Comparison of ENCODE assay signal across 8 mouse cellular contexts in the genomic region with DNA sequence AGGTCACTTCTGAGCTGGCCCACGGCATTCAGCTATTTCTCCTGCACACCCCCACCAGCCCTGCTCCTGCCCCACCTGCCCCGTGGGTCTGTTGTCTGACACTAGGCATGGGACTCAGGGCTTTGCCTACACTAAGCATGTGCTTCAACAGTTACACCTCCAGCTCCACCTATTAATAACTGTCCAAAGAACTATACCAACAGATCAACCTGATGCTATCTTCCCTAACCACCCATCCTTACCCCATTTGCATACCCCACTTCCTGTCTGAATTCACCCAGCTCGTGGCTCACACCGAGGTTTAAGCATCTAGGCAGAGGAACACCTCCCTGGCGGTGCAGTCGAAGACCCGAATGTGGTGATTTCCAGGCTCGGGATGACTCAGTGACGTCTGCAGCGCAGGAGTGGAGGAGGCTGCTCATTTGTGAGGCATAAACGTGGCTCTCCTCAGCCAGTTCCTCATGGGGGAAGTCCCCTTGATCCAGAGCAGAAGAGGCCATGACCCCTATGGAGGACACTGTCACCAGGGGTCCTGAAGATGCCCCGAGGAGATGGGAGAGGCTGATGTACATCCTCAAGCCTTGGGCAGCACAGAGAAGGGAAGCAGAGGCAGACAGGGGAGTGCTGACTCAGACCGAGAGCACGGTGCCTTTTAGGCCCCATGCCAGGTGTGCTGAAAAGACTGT. TPM values are rescaled to one million over a fixed set of nuclear protein-coding genes. Genes with fewer than 3 reads are reported as not detected.
DNase-seq lines count a peak whose midpoint lies in the region; ATAC-seq and TF ChIP-seq lines count a peak whose summit lies in the region.
"Had no signal": no experiment of that assay in that cellular context is flagged by ENCODE, and none has a peak within 500 bp of the region (broad histone marks: within the 10 kb centered on the region; RNA-seq: fewer than 3 reads in every experiment).

No protein-coding gene starts in this region.

- H3K9ac ChIP-seq in forebrain, embryonic 11.5 days (ENCODE audit: low read length): no peak overlapping the region

- no peak overlapping the region for H3K4me2 ChIP-seq in myocyte (ENCODE audit: low read depth)
- H3K4me2 ChIP-seq in forebrain, embryonic 11.5 days (ENCODE audit: low read depth, low read length, severe bottlenecking): no peak overlapping the region

- H3K27me3 ChIP-seq in myocyte (ENCODE audit: control insufficient read depth, insufficient read depth, insufficient read length): no peaks in the 10 kb centered on the region
- H3K27me3 ChIP-seq in forebrain, embryonic 11.5 days (ENCODE audit: control insufficient read depth, insufficient read depth, low read length): no peaks in the 10 kb centered on the region

- no peak overlapping the region for H3K4me3 ChIP-seq in bone marrow, adult 2 months (replicated peaks; ENCODE audit: control insufficient read depth, low read depth, low read length)
- no peak overlapping the region for H3K4me3 ChIP-seq in myocyte
- no peak overlapping the region for H3K4me3 ChIP-seq in forebrain, embryonic 11.5 days (ENCODE audit: low read depth, low read length)

- no peak for TF ChIP-seq POLR2A in bone marrow, adult 2 months (IDR thresholded peaks at IDR 0.05; ENCODE audit: borderline replicate concordance, control insufficient read depth, low read depth, low read length)
- TF ChIP-seq POLR2A in myocyte (IDR thresholded peaks at IDR 0.05; ENCODE audit: insufficient read length, low read depth): no peak

- peaks cover 7% of the 10 kb centered on the region; the same call in 1 of the 2 replicates for H3K4me1 ChIP-seq in bone marrow, adult 2 months (ENCODE audit: control insufficient read depth, insufficient read depth, low read length)
- no peaks in the 10 kb centered on the region for H3K4me1 ChIP-seq in forebrain, embryonic 11.5 days (replicated peaks; ENCODE audit: control insufficient read depth, insufficient read depth, low read length)

- no peaks in the 10 kb centered on the region for H3K36me3 ChIP-seq in myocyte (ENCODE audit: control insufficient read depth, insufficient read depth)
- H3K36me3 ChIP-seq in forebrain, embryonic 11.5 days (ENCODE audit: control insufficient read depth, insufficient read depth, low read length): no peaks in the 10 kb centered on the region; the same call in 1 of the 2 replicates

- no peak for TF ChIP-seq CTCF in bone marrow, adult 2 months (IDR thresholded peaks at IDR 0.05; ENCODE audit: control insufficient read depth, insufficient read depth, low read length)

- H3ac ChIP-seq in myocyte (ENCODE audit: control insufficient read depth, insufficient read length): no peak overlapping the region

- ATAC-seq in forebrain, embryonic 11.5 days (replicated peaks; ENCODE audit: low FRiP score): no peak

- no peaks in the 10 kb centered on the region for H3K9me3 ChIP-seq in forebrain, embryonic 11.5 days (ENCODE audit: control insufficient read depth, low read length)

- H3K27ac ChIP-seq in bone marrow, adult 2 months (ENCODE audit: control insufficient read depth, insufficient read depth, low read depth, low read length, poor library complexity): peak overlapping the region; percentile 35
- H3K27ac ChIP-seq in forebrain, embryonic 11.5 days (ENCODE audit: low read depth, low read length): no peak overlapping the region

- 1% methylated on average over 14 of the region's 14 CpGs for WGBS in bone marrow, adult 2 months
- WGBS in forebrain, embryonic 11.5 days: 64% methylated on average over 14 of the region's 14 CpGs

- no peaks in the 10 kb centered on the region for H3K79me2 ChIP-seq in myocyte (ENCODE audit: control insufficient read depth, insufficient read depth)

- DNase-seq in right cerebral cortex, adult 2 months (ENCODE audit: low spot score in 2 of 2): peak; percentile 33 to 55
- DNase-seq in right cerebral cortex, postnatal 14 days: no peak
- DNase-seq in forebrain, embryonic 11.5 days (ENCODE audit: low spot score): no peak
- no peak for DNase-seq in urinary bladder, postnatal 10 days (ENCODE audit: low spot score)
- DNase-seq in embryo, embryonic 11 days: no peak
- DNase-seq: gastrocnemius, postnatal 36 days had no signal

TF ChIP-seq in myocyte, 11 proteins besides CTCF, POLR2A, EP300 and RAD21:
- TF ChIP-seq USF1 (IDR thresholded peaks at IDR 0.05; ENCODE audit: low read depth): no peak
- no peak for TF ChIP-seq REST (IDR thresholded peaks at IDR 0.05; ENCODE audit: insufficient read depth, insufficient read length)
- peak; percentile 25 for TF ChIP-seq POLR2AphosphoS2 (IDR thresholded peaks at IDR 0.05; ENCODE audit: insufficient read length, low read depth)
- no peak for TF ChIP-seq MYOD1 (IDR thresholded peaks at IDR 0.05; ENCODE audit: control insufficient read depth in 1 of 3, insufficient read length in 2 of 3, low read depth in 2 of 3)
- no peak for TF ChIP-seq TCF3 (IDR thresholded peaks at IDR 0.05; ENCODE audit: insufficient read length, low read depth)
- no peak for TF ChIP-seq MAX (IDR thresholded peaks at IDR 0.05; ENCODE audit: low read depth)
- TF ChIP-seq CEBPB (IDR thresholded peaks at IDR 0.05; ENCODE audit: insufficient read depth, poor library complexity, severe bottlenecking): no peak

RNA-seq across cellular contexts. Expression of gene Slc25a19, which starts 13.0 kb away (rescaled TPM):
- 9.3 and 23.0 TPM in 2 replicates for polyA plus RNA-seq in bone marrow, adult 2 months (2011; ENCODE audit: insufficient read depth, insufficient read length, low replicate concordance, missing spikeins)
- polyA plus RNA-seq in myocyte (2012; fragmentation: generic; extraction: Trizol): 13.9 TPM
- 26.4 and 27.7 TPM in 2 replicates for polyA plus RNA-seq in forebrain, embryonic 11.5 days (2014; fragmentation: Nextera tagmentation; extraction: Ambion mirVana)

RNA-seq across cellular contexts. Expression of gene Mif4gd, which starts 28.4 kb away (rescaled TPM):
- 65.8 and 86.0 TPM in 2 replicates for polyA plus RNA-seq in bone marrow, adult 2 months (2011; ENCODE audit: insufficient read depth, insufficient read length, low replicate concordance, missing spikeins)
- 17.5 TPM for polyA plus RNA-seq in myocyte (2012; fragmentation: generic; extraction: Trizol)
- 19.2 and 22.6 TPM in 2 replicates for polyA plus RNA-seq in forebrain, embryonic 11.5 days (2014; fragmentation: Nextera tagmentation; extraction: Ambion mirVana)

RNA-seq across cellular contexts. Expression of gene Gga3, which starts 37.3 kb away (rescaled TPM):
- 41.5 and 69.6 TPM in 2 replicates for polyA plus RNA-seq in bone marrow, adult 2 months (2011; ENCODE audit: insufficient read depth, insufficient read length, low replicate concordance, missing spikeins)
- polyA plus RNA-seq in myocyte (2012; fragmentation: generic; extraction: Trizol): 16.4 TPM
- polyA plus RNA-seq in forebrain, embryonic 11.5 days (2014; fragmentation: Nextera tagmentation; extraction: Ambion mirVana): 36.5 and 37.1 TPM in 2 replicates

RNA-seq across cellular contexts. Expression of gene Mrps7, which starts 37.4 kb away (rescaled TPM):
- polyA plus RNA-seq in bone marrow, adult 2 months (2011; ENCODE audit: insufficient read depth, insufficient read length, low replicate concordance, missing spikeins): 19.3 and 26.7 TPM in 2 replicates
- polyA plus RNA-seq in myocyte (2012; fragmentation: generic; extraction: Trizol): 61.5 TPM
- polyA plus RNA-seq in forebrain, embryonic 11.5 days (2014; fragmentation: Nextera tagmentation; extraction: Ambion mirVana): 93.9 and 95.3 TPM in 2 replicates

Comparison
In these comparisons a context has a peak if more than half of its experiments do, and no peak if none do; other contexts are left out.
1. DNase-seq: peak in right cerebral cortex, adult 2 months (2 of 2); none in right cerebral cortex, postnatal 14 days (single experiment), forebrain, embryonic 11.5 days (single experiment), urinary bladder, postnatal 10 days (single experiment) and embryo, embryonic 11 days (single experiment).